Mouse (Mus musculus) stomach, postnatal 0 days (tissue): ENCODE results near the gene Syap1. TPM values are rescaled to one million over a fixed set of nuclear protein-coding genes. Genes with fewer than 3 reads are reported as not detected.

Source experiments
- ATAC-seq: fragments of 200-750 bp; cut with Nextera tagmentation; 2 replicates; pipeline ENCODE4 v1.8.0; 2017; ENCODE audit not compliant: low FRiP score, low TSS enrichment
- DNase-seq: peaks from one replicate; pipeline ENCODE4 v3.0.0-alpha.2; 2016; ENCODE audit warnings: low spot score
- H3K27ac ChIP-seq: fragments of 300-500 bp; sonication (generic); replicated peaks from 2 replicates; pipeline ENCODE4 v1.5.1; 2014; ENCODE audit warnings: mild to moderate bottlenecking, control low read depth
- H3K27me3 ChIP-seq: fragments of 300-500 bp; sonication (generic); 2 replicates; pipeline ENCODE4 v1.6.1; 2014; ENCODE audit warnings: low read length; ENCODE audit not compliant: control insufficient read depth, insufficient read depth
- H3K36me3 ChIP-seq: fragments of 300-500 bp; sonication (generic); 2 replicates; pipeline ENCODE4 v1.6.1; 2014; ENCODE audit warnings: low read length, mixed read lengths; ENCODE audit not compliant: control insufficient read depth, insufficient read depth
- H3K4me1 ChIP-seq: fragments of 300-500 bp; sonication (generic); replicated peaks from 2 replicates; pipeline ENCODE4 v1.6.1; 2014; ENCODE audit warnings: antibody characterized with exemption; ENCODE audit not compliant: control insufficient read depth, insufficient read depth
- H3K4me2 ChIP-seq: fragments of 300-500 bp; sonication (generic); replicated peaks from 2 replicates; pipeline ENCODE4 v1.6.1; 2014; ENCODE audit warnings: low read depth, mild to moderate bottlenecking, control low read depth, moderate library complexity
- H3K4me3 ChIP-seq: fragments of 300-500 bp; sonication (generic); 2 replicates; pipeline ENCODE4 v1.5.1; 2014; ENCODE audit warnings: low read depth, low read length, control low read depth
- H3K9ac ChIP-seq: fragments of 300-500 bp; sonication (generic); 2 replicates; pipeline ENCODE4 v1.6.1; 2014; ENCODE audit warnings: mild to moderate bottlenecking, low read length, control low read depth, mixed read lengths
- H3K9me3 ChIP-seq: fragments of 300-500 bp; sonication (generic); 2 replicates; pipeline ENCODE4 v1.6.1; 2016; ENCODE audit warnings: low read length; ENCODE audit not compliant: control insufficient read depth
- CTCF ChIP-seq: IDR thresholded peaks from 2 replicates; pipeline ENCODE4 v1.5.1; 2016; ENCODE audit warnings: antibody characterized with exemption, low read depth, mild to moderate bottlenecking, moderate library complexity
- EP300 ChIP-seq: optimal IDR thresholded peaks from 2 replicates; pipeline ENCODE3; 2016; ENCODE audit warnings: antibody characterized with exemption
- WGBS: fragments of 180-500 bp; shearing (Covaris S2); extraction: QIAGEN DNeasy Blood & Tissue Kit; methylation state at CpG from one replicate; pipeline ENCODE4 v1.1.7; 2014; 5-methylcytosine and 5-hydroxymethylcytosine counted together
- polyA plus RNA-seq: library from polyadenylated mRNA; unstranded; fragments of >200 nt; fragmentation: Nextera tagmentation; extraction: Ambion mirVana; gene quantifications from 2 replicates; pipeline ENCODE4 v1.2.1, GENCODE M21; 2015

Gene Syap1
- polyA plus RNA-seq, 1 experiment from 2014 or later: 40.6 TPM

DNA sequence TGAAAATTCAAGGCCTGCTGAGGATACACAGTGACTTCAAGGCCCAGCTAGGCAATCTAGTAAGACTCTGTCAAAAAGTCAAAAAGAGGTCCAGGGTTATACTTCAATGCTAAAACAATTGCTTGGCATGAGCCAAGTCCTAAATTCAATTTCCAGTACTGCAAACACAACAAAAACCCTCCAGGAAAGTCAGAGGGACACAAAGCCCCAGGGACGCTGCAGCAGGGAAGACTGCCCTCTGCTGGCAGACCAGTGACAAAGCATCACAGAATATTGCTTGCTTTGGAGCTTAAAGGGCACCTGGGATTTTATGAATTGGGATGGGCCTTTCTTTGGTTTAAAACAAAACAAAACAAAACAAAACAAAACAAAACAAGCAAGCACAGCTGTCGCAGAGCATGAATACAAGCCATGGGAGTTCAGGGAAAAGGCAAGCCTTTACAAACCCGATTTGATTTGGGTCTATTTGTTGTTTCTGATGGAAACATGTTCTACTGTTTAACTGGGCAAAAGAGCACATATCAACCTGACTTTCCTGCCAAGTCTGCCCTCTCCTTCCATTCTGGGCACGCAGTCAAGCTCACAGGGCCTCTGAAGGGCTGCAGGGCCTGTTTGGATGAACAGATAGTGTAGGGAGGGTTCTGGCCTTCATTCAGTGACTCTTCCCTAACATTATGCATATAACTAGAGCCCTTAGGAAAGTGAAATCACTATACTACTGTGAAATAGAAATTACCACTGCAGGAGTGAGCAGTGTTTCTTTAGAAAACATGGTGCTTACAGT is 16.3 kb downstream of the Syap1 start:
- WGBS: 39% methylated on average over 4 of the region's 4 CpGs
- ATAC-seq (no peak), DNase-seq (peak; percentile 18)
- no peaks in the 10 kb centered on the region for H3K27me3 ChIP-seq
- no peaks in the 10 kb centered on the region for H3K4me1 ChIP-seq
- H3K4me3 ChIP-seq: no peak overlapping the region
- H3K36me3 ChIP-seq: no peaks in the 10 kb centered on the region
- no peak overlapping the region for H3K9ac ChIP-seq
- TF ChIP-seq CTCF (peak; percentile 79), EP300 (no peak)
- H3K9me3 ChIP-seq: no peaks in the 10 kb centered on the region
- no peak overlapping the region for H3K4me2 ChIP-seq
- no peak overlapping the region for H3K27ac ChIP-seq

DNA sequence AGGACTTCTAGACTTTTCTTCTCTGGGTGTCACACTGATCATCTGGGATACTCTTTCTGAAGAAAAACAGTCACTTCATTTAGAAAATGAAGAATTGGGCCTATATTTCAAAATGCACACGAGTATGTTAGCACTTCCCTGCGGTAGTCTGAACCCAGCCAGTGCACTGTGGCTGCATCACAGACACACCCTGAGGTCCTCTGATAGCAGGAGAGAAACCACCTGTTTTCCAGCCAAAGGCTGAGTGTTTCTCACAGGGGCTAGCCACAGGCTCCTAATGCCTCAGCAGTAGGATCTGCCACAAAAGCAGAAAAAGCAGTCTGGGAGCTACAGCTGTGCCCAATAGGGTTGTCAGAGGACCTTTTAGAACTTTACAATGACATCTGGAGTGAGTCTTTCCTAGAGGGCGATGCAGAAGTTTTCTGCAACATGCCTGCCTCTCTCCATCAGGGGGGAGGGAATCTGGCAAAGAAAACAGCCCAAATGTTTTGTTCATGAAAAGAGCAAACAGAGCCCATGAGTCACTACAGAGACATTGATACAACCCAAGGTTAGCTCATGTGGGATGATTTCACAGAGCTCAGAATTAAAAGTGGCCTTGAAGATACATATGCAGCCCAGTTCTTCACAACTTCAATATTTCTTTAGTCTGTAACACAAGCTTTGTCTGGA is 19.8 kb downstream of the Syap1 start:
- no peak for TF ChIP-seq CTCF
- TF ChIP-seq EP300: no peak
- no peak for ATAC-seq
- no peaks in the 10 kb centered on the region for H3K27me3 ChIP-seq
- no peaks in the 10 kb centered on the region for H3K4me1 ChIP-seq
- DNase-seq: no peak
- no peaks in the 10 kb centered on the region for H3K36me3 ChIP-seq
- WGBS: 69% methylated on average over 3 of the region's 3 CpGs
- no peak overlapping the region for H3K27ac ChIP-seq
- H3K9me3 ChIP-seq: no peaks in the 10 kb centered on the region
- H3K4me3 ChIP-seq: no peak overlapping the region
- no peak overlapping the region for H3K9ac ChIP-seq
- H3K4me2 ChIP-seq: no peak overlapping the region

DNA sequence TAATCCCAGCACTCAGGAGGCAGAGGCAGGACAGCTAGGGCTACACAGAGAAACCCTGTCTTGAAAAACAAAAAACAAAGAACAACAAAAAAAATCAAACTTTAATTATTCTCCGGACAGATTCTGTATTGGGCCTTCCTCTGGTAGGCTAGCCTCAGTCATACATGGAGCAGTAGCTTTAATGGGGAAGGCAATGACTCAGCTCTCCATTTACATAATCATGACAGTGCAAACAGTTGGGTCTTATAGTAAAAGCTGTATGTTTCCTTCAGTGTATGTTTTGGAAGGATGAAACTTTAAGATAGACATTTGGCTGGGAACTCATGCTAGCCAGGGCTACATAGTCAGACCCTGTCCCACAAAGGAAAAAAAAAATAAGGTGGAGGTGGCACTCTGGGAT is 39.6 kb downstream of the Syap1 start:
- 83% methylated on average over 1 of the region's 1 CpGs for WGBS
- no peak for TF ChIP-seq CTCF
- no peak for TF ChIP-seq EP300
- no peaks in the 10 kb centered on the region for H3K36me3 ChIP-seq

DNA sequence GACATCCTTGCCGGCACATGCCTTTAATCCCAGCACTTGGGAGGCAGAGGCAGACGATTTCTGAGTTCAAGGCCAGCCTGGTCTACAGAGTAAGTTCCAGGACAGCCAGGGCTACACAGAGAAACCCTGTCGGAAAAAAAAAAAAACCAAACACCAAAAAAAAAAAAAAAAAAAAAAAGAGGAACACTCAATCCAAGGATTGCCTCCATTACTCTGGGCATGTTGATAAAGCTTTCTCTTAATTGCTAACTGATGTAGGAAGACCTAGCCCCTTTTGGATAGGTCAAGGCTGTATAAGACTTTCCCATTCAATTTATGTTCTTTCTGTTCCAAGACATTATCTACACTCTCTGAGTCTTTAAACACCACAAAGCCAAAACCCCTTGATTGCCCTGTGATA is 42.7 kb downstream of the Syap1 start:
- TF ChIP-seq CTCF (no peak), EP300 (no peak)

More for the DNA sequence above, 39.6 kb downstream of the Syap1 start:
- DNase-seq (no peak), ATAC-seq (no peak)
- Histone ChIP-seq H3K4me2 (no peak overlapping the region), H3K4me1 (no peaks in the 10 kb centered on the region), H3K4me3 (no peak overlapping the region), H3K27ac (no peak overlapping the region), H3K9ac (no peak overlapping the region), H3K27me3 (no peaks in the 10 kb centered on the region), H3K9me3 (no peaks in the 10 kb centered on the region)

DNA sequence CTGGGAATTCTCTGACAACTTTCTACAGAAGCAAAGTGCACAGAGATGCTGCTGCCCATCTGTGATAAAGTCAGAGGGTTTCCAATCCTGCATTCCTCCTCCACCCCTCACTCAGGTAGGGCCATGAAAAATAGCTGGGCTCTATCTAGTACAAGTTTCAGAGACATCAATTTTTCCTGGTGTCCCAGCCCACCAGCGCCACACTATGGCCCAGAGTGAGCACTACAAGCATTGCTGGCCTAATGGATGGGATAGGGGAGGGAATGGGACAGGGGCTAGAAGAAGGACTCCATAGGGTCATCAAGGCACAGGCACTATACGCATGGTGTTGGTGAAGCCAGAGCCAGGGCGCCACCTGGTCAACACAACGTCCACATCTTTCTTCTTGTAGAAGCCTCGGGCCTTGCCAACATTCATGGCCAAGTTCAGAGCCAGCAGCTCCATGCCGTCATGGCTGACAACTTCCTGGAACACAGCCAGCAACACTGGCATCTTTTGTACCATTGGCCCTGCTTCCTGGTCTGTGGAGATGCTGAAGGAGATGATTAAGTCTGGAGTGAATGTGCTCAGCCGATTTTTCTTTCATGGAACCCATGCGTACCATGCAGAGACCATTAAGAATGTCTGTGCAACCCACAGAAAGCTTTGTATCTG is 43.7 kb downstream of the Syap1 start:
- Histone ChIP-seq H3K9ac (no peak overlapping the region), H3K9me3 (no peaks in the 10 kb centered on the region), H3K27ac (no peak overlapping the region), H3K27me3 (no peaks in the 10 kb centered on the region), H3K4me3 (no peak overlapping the region), H3K4me1 (no peaks in the 10 kb centered on the region), H3K36me3 (no peaks in the 10 kb centered on the region), H3K4me2 (no peak overlapping the region)
- ATAC-seq (no peak), DNase-seq (no peak)
- 66% methylated on average over 8 of the region's 8 CpGs for WGBS
- TF ChIP-seq CTCF (0 out of 2 replicates have a peak, but pooled peaks have one; percentile 14), EP300 (no peak)

More for the DNA sequence above, 42.7 kb downstream of the Syap1 start:
- H3K4me1 ChIP-seq: no peaks in the 10 kb centered on the region
- no peak overlapping the region for H3K4me3 ChIP-seq
- no peak overlapping the region for H3K9ac ChIP-seq
- ATAC-seq (no peak), DNase-seq (no peak)
- no peaks in the 10 kb centered on the region for H3K36me3 ChIP-seq
- 86% methylated on average over 3 of the region's 3 CpGs for whole genome bisulfite sequencing
- no peak overlapping the region for H3K27ac ChIP-seq
- H3K27me3 ChIP-seq: no peaks in the 10 kb centered on the region
- no peaks in the 10 kb centered on the region for H3K9me3 ChIP-seq
- H3K4me2 ChIP-seq: no peak overlapping the region

DNA sequence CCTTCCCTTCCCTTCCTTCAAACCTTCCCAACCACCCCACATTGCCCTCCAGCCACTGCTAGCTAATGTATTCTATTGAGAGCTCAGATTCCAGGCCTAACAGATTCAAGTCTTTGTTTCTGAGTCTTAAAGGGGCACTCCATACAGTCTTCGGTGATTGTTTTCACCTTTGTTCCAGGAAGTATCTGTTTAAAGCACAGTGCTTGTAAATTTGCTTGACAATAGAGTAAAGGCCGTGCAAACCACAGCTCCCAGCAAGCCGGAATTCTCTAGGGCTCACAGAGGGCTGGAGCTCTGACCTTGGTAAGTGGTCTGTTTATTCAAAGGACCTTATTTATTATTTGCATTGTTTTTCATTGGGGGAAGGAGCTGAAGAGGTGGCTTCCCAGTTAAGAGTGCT is 56.1 kb downstream of the Syap1 start:
- Histone ChIP-seq H3K9me3 (no peaks in the 10 kb centered on the region), H3K4me3 (no peak overlapping the region), H3K4me1 (no peaks in the 10 kb centered on the region), H3K9ac (no peak overlapping the region), H3K36me3 (no peaks in the 10 kb centered on the region), H3K4me2 (no peak overlapping the region), H3K27me3 (no peaks in the 10 kb centered on the region), H3K27ac (no peak overlapping the region)
- WGBS: 34% methylated on average over 3 of the region's 3 CpGs
- ATAC-seq: no peak
- TF ChIP-seq CTCF (no peak), EP300 (no peak)
- no peak for DNase-seq
